Mouse (Mus musculus): ENCODE measurements at regions not wholly inside any gene's neighbourhood (a gene's known extent, or its start where the extent isn't known, plus 50 kb on each side); places are given as distances from the start of the nearest gene placed in this dataset.
"Not testable (repeated sequence)": the region's sequence is repeated elsewhere in the genome, so short reads cannot be mapped to it uniquely, and the experiment has no call there.

GRCm38 (mm10) chr12:17852138-17852537, 161.5 kb downstream of the Hpcal1 start:
- ATAC-seq (ENCODE audit: low TSS enrichment), result not testable (repeated sequence)

GRCm38 (mm10) chr12:17872491-17872890, 181.8 kb downstream of the Hpcal1 start:
- not testable (repeated sequence) for ATAC-seq (ENCODE audit: low TSS enrichment)

DNA sequence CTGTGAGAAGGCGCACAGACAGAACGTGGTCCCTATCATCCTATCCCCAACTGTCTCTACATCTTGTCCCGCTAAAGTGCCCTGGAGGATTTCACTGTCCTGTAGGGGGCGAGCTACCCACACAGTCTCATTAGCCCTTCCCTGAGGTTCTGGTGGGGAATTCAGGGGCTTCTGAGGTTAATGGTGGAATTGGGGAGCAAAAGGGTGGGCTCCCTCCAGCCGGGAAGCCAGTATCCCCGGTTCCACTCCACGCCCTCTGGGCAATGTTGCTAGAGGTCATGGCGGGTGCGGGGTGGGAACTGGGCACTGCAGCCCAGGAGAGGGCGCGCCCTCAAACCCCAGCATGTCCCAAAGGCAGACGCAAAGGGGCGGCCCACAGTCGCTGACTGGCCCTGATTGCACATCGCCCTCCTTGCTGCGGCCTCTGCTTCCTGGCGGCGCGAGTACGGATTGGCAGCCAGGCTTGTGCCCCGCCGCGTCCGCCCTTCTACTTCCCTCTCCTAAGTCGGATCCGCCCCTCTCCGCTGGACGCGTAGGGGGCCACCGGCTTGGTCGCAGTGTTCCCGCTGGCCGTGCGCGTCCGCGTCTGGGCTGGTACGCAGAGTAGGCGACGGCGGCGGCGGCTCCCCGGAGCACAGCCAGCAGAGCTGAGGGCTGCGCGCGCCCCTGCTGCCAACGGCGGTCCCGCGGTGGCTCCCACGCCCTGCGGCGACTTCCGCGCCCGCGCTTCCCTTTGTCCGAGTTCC, 190.9 kb downstream of the Hpcal1 start:
- peak; percentile 100 for ATAC-seq (ENCODE audit: low TSS enrichment)

- ATAC-seq (ENCODE audit: low TSS enrichment), result not testable (repeated sequence)
Observed at GRCm38 (mm10) chr12:17882117-17883116, 191.8 kb downstream of the Hpcal1 start.

- ATAC-seq (ENCODE audit: low TSS enrichment), result not testable (repeated sequence)
Observed at GRCm38 (mm10) chr12:17891663-17892310, 201.1 kb downstream of the Hpcal1 start.

GRCm38 (mm10) chr12:17913058-17913457, 222.4 kb downstream of the Hpcal1 start:
- ATAC-seq (ENCODE audit: low TSS enrichment), result not testable (repeated sequence)

All from frontal cortex, adult (tissue).